Mouse (Mus musculus) neural tube, embryonic 14.5 days (tissue): ENCODE data around the gene Ankrd45. TPM values are rescaled to one million over a fixed set of nuclear protein-coding genes. Genes with fewer than 3 reads are reported as not detected.
"Not testable (repeated sequence)": the region's sequence is repeated elsewhere in the genome, so short reads cannot be mapped to it uniquely, and the experiment has no call there.

Source experiments
- ATAC-seq: fragments of 200-750 bp; cut with Nextera tagmentation; 2 replicates; pipeline ENCODE4 v1.8.0; 2017; ENCODE audit warnings: low read depth, mild to moderate bottlenecking, moderate TSS enrichment, moderate library complexity
- H3K27ac ChIP-seq: fragments of 300-500 bp; sonication (generic); 2 replicates; pipeline ENCODE4 v1.5.1; 2014; ENCODE audit warnings: low read depth, mild to moderate bottlenecking, control low read depth, low read length, moderate library complexity, mixed read lengths
- H3K27me3 ChIP-seq: fragments of 300-500 bp; sonication (generic); 2 replicates; pipeline ENCODE4 v1.6.1; 2014; ENCODE audit warnings: low read length; ENCODE audit not compliant: control insufficient read depth, insufficient read depth
- H3K36me3 ChIP-seq: fragments of 300-500 bp; sonication (generic); 2 replicates; pipeline ENCODE4 v1.6.1; 2014; ENCODE audit warnings: low read length, mixed read lengths; ENCODE audit not compliant: control insufficient read depth, insufficient read depth
- H3K4me1 ChIP-seq: fragments of 300-500 bp; sonication (generic); 2 replicates; pipeline ENCODE4 v1.6.1; 2014; ENCODE audit warnings: low read length; ENCODE audit not compliant: control insufficient read depth, insufficient read depth
- H3K4me2 ChIP-seq: fragments of 300-500 bp; sonication (generic); 2 replicates; pipeline ENCODE4 v1.6.1; 2014; ENCODE audit warnings: mild to moderate bottlenecking, low read depth, low read length, control low read depth
- H3K4me3 ChIP-seq: fragments of 300-500 bp; sonication (generic); 2 replicates; pipeline ENCODE4 v1.5.1; 2014; ENCODE audit warnings: low read depth, low read length, control low read depth, mixed read lengths
- H3K9ac ChIP-seq: fragments of 300-500 bp; sonication (generic); replicated peaks from 2 replicates; pipeline ENCODE4 v1.6.1; 2014; ENCODE audit warnings: low read depth, mild to moderate bottlenecking, control low read depth, low read length, mixed read lengths
- H3K9me3 ChIP-seq: fragments of 300-500 bp; sonication (generic); 2 replicates; pipeline ENCODE4 v1.6.1; 2016; ENCODE audit warnings: low read length; ENCODE audit not compliant: control insufficient read depth
- WGBS: fragments of 180-500 bp; shearing (Covaris S2); extraction: QIAGEN DNeasy Blood & Tissue Kit; methylation state at CpG from one replicate; pipeline ENCODE4 v1.1.7; 2014; 5-methylcytosine and 5-hydroxymethylcytosine counted together
- polyA plus RNA-seq: library from polyadenylated mRNA; unstranded; fragments of >200 nt; fragmentation: Nextera tagmentation; extraction: Ambion mirVana; gene quantifications from 2 replicates; pipeline ENCODE4 v1.2.1, GENCODE M21; 2014

The Ankrd45 gene
- polyA plus RNA-seq, 1 experiment from 2014 or later, result 28.3 TPM

DNA sequence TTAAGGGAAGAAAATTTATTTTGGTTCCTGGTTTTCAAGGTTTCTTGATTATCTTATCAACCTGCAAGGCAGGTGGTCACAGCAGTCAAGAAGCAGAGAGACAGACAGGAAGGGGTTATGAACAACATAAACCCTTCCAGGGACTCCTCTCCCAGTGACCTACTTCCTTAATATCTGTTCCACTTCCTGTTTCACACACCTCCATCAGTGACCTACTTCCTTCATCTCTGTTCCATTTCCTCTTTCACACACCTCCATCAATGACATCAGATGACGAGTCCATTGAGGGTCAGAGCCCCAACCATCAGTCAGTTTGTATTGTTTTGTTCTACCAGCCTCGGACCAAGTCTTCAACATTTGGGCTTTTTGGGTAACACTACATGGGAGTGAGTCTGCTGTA lies 3.0 kb upstream of the Ankrd45 start:
- ATAC-seq, result no peak
- H3K9ac ChIP-seq, result no peak overlapping the region
- WGBS, result 91% methylated on average over 2 of the region's 2 CpGs

DNA sequence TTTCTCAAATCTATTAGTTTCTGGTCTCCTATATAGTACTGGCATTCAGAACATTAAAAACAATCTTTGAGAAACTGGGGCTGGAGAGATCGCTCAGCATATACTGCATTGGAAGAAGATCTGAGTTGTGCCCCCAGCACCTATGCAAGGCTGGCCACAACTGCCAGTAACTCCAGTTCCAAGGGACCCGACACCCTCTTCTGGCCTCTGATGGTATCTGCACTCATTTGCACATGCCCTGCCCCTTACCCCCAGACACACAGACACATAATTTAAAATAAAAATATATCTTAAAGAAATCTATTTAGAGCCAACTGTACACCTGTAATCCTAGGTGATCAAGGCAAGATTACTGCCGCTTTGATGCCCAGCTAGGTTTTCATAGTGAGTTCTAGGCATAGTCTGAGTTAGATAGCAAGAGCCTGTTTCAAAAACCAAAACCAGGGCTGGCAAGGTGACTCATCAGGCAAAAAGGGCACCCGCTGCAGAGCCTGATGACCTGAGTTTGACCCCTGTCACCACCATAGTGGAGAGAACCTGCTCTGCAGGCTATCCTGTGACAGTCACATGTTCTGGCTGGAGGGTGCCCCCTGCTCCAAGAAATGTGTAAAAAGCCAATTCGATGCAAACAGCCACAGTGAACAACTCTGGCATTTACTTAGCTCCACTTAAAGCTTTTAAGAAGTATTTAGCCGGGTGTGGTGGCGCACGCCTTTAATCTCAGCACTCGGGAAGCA lies 2.3 kb upstream of the Ankrd45 start:
- no peaks in the 10 kb centered on the region for H3K4me1 ChIP-seq
- no peaks in the 10 kb centered on the region for H3K36me3 ChIP-seq
- no peak overlapping the region for H3K27ac ChIP-seq
- no peak overlapping the region for H3K9ac ChIP-seq
- no peak overlapping the region for H3K4me2 ChIP-seq
- ATAC-seq, result no peak
- H3K9me3 ChIP-seq, result no peaks in the 10 kb centered on the region
- WGBS, result 84% methylated on average over 9 of the region's 9 CpGs
- no peak overlapping the region for H3K4me3 ChIP-seq
- H3K27me3 ChIP-seq, result no peaks in the 10 kb centered on the region

More for the DNA sequence above, 3.0 kb upstream of the Ankrd45 start:
- Histone ChIP-seq H3K9me3 (no peaks in the 10 kb centered on the region), H3K4me2 (no peak overlapping the region), H3K27ac (no peak overlapping the region), H3K4me3 (no peak overlapping the region), H3K4me1 (no peaks in the 10 kb centered on the region), H3K36me3 (no peaks in the 10 kb centered on the region), H3K27me3 (no peaks in the 10 kb centered on the region)

DNA sequence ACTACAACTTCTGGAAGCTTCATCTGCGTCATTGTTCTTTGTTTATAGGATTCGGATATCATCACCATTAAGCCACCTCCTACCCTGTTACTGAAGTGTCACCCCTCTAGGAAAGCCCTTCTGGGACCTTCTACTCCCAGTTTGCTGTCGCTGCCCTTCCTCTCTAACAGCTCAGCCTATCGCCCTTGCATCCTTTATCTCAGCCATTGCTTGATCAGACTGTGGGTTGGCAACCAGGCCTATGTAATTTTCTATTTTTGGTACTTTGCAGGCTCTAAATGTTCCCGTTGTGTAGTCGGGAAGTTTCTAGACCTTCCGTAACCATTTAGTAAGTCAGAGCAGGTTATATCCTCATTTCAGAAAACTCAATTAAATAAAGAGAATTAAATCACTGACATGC lies 725 bp downstream of the Ankrd45 start:
- H3K9ac ChIP-seq, result no peak overlapping the region
- H3K36me3 ChIP-seq, result no peaks in the 10 kb centered on the region
- H3K9me3 ChIP-seq, result no peaks in the 10 kb centered on the region
- no peaks in the 10 kb centered on the region for H3K4me1 ChIP-seq
- H3K4me3 ChIP-seq, result peak overlapping the region; percentile 31; the same call in 1 of the 2 replicates
- H3K27me3 ChIP-seq, result no peaks in the 10 kb centered on the region
- peak overlapping the region; percentile 52 for H3K4me2 ChIP-seq
- WGBS, result 91% methylated on average over 7 of the region's 7 CpGs
- H3K27ac ChIP-seq, result no peak overlapping the region
- no peak for ATAC-seq

DNA sequence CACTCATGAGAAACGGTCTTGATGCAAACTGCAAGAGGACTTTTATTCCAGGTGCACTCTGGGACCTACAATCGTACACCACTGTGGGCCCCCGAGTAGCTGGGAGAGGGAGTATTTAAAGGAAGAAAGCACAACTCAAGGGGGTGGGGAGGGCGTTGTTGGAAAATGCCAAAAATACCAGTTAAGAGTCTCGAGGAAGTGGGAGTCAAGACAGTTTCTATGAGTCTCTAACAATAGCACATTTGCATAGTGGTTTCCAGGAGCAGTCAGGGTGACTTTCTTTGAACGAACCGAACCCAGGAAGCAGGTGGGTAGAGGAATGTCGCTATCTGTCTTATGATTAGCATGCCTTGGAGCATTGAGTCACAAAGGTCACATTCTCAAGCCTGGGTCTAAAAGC lies 3.1 kb downstream of the Ankrd45 start:
- H3K27ac ChIP-seq, H3K27me3 ChIP-seq, H3K36me3 ChIP-seq, H3K4me2 ChIP-seq, H3K4me1 ChIP-seq, H3K4me3 ChIP-seq, H3K9ac ChIP-seq, H3K9me3 ChIP-seq, ATAC-seq: not testable (repeated sequence)
- WGBS, result 83% methylated on average over 8 of the region's 8 CpGs

DNA sequence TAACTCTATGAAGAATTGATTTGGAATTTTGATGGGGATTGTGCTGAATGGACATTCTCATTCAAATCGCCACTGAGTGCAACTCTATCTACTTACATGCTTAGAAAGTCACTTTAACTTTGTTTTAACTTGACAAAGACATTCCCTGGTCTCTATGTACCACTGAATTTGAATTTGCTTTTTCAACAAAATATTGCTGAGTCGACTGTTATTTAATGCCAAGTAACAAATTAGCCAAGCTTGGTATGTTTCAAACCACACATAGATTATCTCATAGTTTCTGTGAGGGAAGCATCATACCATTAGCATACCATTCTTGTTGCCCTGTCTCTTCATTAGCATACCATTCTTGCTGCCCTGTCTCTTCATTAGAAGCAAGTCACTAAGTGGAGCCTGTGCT lies 5.4 kb downstream of the Ankrd45 start:
- H3K9ac ChIP-seq, result no peak overlapping the region
- H3K4me3 ChIP-seq, result no peak overlapping the region
- no peaks in the 10 kb centered on the region for H3K4me1 ChIP-seq
- no peaks in the 10 kb centered on the region for H3K27me3 ChIP-seq
- H3K9me3 ChIP-seq, result no peaks in the 10 kb centered on the region
- no peak overlapping the region for H3K27ac ChIP-seq
- WGBS, result 84% methylated on average over 2 of the region's 2 CpGs
- H3K4me2 ChIP-seq, result no peak overlapping the region
- no peak for ATAC-seq
- H3K36me3 ChIP-seq, result no peaks in the 10 kb centered on the region

DNA sequence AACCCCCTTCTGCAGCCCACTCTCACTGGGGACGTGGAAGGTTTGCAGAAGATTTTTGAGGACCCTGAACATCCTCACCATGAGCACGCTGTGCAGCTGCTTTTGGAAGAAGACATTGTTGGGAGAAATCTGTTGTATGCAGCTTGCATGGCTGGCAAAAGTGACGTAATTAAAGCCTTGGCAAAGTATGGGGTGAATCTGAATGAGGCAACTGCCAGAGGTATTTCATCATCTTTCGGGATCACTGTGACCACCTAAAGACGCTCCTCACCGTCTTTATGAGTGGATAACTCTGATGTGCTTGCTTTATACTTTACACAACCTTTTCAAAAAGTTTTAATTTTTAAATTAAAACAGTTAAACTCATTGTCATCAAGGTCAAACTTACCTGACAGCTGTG lies 8.6 kb downstream of the Ankrd45 start:
- no peak overlapping the region for H3K4me3 ChIP-seq
- WGBS, result 74% methylated on average over 6 of the region's 6 CpGs
- no peak for ATAC-seq

DNA sequence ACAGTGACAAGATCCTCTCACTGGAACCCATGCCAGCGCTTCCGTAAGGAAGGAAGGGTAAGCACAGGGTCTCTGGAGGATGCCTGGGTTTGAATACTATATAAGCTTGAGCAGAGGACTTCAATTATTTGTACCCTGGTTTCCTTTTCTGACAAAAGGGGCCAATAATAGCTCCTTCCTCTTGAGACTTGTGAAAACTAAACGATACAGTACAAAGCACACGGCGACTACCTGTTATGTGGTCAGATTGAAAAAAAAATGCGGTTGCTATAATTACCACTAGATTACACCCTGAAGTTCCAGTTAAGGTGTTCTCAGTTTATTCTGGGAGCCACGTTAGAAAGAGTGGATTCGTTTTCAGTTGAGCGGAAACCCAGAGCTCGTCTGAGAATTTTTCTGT lies 14.1 kb downstream of the Ankrd45 start:
- no peaks in the 10 kb centered on the region for H3K36me3 ChIP-seq
- 88% methylated on average over 10 of the region's 10 CpGs for WGBS
- H3K4me1 ChIP-seq, result no peaks in the 10 kb centered on the region
- H3K27ac ChIP-seq, result no peak overlapping the region
- no peak overlapping the region for H3K9ac ChIP-seq
- no peaks in the 10 kb centered on the region for H3K27me3 ChIP-seq
- H3K4me2 ChIP-seq, result no peak overlapping the region
- no peak overlapping the region for H3K4me3 ChIP-seq
- no peaks in the 10 kb centered on the region for H3K9me3 ChIP-seq
- ATAC-seq, result no peak

More for the DNA sequence above, 8.6 kb downstream of the Ankrd45 start:
- Histone ChIP-seq H3K4me2 (no peak overlapping the region), H3K27ac (no peak overlapping the region), H3K36me3 (no peaks in the 10 kb centered on the region), H3K27me3 (no peaks in the 10 kb centered on the region), H3K4me1 (no peaks in the 10 kb centered on the region), H3K9ac (no peak overlapping the region), H3K9me3 (no peaks in the 10 kb centered on the region)

DNA sequence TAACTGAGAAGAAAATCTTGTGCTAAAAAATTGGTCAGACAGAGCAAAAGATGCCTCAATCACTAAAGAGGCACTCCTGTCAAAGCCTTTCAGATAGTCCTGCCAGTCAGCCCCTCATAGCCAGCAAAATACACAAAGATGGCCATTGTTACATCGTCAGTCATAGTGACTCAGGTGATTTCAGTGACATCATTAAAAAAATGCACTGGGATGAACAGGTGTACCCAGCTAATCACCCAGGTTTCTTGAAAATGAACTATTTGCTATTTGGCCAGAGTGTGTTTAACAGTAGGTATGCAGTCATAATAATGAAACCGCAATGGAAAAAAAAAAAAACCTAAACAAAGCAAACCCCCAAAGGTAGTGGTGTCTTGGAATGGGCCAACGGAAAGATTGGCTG lies 16.7 kb downstream of the Ankrd45 start, which contains the start of gene Tex50:
Gene Tex50, minus strand, starts transcription at position 101 of the 400 bp plus-strand sequence.
- ATAC-seq, result no peak
- no peak within 1 kb of the TSS for H3K27ac ChIP-seq
- no peaks in the 10 kb centered on the region for H3K27me3 ChIP-seq
- H3K36me3 ChIP-seq, result no peaks in the 10 kb centered on the region
- H3K4me1 ChIP-seq, result no peaks in the 10 kb centered on the region
- H3K9me3 ChIP-seq, result no peaks in the 10 kb centered on the region
- no peak within 1 kb of the TSS for H3K9ac ChIP-seq
- H3K4me2 ChIP-seq, result no peak within 1 kb of the TSS
- WGBS, result 91% methylated on average over 3 of the region's 3 CpGs
- H3K4me3 ChIP-seq, result no peak within 1 kb of the TSS

DNA sequence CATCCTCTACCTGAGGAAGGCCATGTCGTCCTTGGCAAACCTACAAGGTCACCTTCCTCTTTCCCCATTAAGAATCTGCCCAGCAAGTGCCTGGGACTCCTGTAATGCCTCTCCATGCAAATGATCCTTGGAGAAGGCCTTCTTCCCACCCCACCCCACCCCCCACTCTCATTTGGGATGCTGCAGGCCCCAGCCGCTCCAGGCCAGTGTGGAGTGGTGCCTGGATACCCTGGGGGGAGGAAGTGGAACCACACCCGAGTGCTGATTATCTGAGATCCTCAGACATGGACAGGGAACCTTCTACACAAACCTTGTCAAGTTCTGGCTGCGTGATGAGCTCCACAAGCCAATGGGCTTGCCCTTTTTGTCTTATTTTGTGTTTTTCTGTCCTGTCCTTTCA lies 17.8 kb downstream of the Ankrd45 start:
- Histone ChIP-seq H3K4me3 (no peak overlapping the region), H3K4me1 (no peaks in the 10 kb centered on the region), H3K9ac (no peak overlapping the region), H3K9me3 (no peaks in the 10 kb centered on the region), H3K27ac (no peak overlapping the region), H3K4me2 (no peak overlapping the region), H3K36me3 (no peaks in the 10 kb centered on the region), H3K27me3 (no peaks in the 10 kb centered on the region)
- no peak for ATAC-seq
- WGBS, result 66% methylated on average over 4 of the region's 4 CpGs
